Mouse (Mus musculus): Measurements from ENCODE around the gene Ccr6. TPM values are rescaled to one million over a fixed set of nuclear protein-coding genes. Genes with fewer than 3 reads are reported as not detected.

Gene Ccr6
- polyA plus RNA-seq, 1 experiment from 2014 or later: not detected

DNA sequence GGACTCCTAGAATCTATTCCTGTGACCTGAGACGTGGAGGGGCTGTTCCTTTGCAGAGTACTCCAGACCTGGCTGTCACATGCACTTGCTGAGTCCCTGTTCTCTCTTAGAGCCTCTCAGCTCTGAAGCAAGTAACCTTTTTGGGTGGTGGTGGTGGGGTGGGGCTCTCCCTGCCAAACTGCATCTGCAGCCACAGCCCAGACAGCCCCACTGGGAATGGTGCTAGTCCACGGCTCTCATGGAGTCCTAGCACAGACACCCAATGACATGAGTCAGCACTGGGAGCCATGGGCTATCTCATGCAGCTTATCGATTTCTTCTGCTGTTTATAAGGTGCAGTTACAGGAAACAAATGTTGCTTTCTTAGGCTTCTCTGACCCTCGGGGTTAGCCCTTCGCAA lies 61.9 kb downstream of the Ccr6 start:
- Histone ChIP-seq H3K27ac (no peak overlapping the region), H3K27me3 (ENCODE audit: low read depth, poor library complexity, severe bottlenecking) (no peaks in the 10 kb centered on the region), H3K4me1 (no peaks in the 10 kb centered on the region), H3K36me3 (no peaks in the 10 kb centered on the region), H3K4me3 (no peak overlapping the region), H3K9me3 (replicated peaks) (no peaks in the 10 kb centered on the region)
- WGBS: 85% methylated on average over 5 of the region's 5 CpGs
- DNase-seq (ENCODE audit: low spot score): no peak

DNA sequence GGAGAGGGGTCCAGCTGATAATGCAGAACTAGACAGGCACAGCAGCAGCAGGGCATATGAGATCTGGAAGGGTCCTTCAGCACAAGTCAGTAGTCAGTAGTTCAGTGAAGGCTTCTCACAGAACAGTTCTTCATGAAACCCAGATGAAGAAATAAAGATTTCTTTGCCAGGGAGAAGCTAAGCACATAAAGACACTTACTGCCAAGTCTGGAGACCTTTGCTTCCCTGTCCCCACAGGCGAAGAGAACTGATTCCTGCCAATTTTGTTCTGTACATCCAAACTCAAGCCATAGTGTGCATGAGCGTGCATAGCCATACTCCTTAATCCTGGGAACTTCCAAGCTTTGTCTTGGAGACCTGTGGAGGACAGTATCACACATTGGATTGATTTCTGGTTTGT lies 62.4 kb downstream of the Ccr6 start:
- H3K4me1 ChIP-seq: no peaks in the 10 kb centered on the region
- H3K27me3 ChIP-seq (ENCODE audit: low read depth, poor library complexity, severe bottlenecking): no peaks in the 10 kb centered on the region
- WGBS: 94% methylated on average over 2 of the region's 2 CpGs
- H3K27ac ChIP-seq: no peak overlapping the region
- DNase-seq (ENCODE audit: low spot score): no peak
- H3K36me3 ChIP-seq: no peaks in the 10 kb centered on the region
- no peak overlapping the region for H3K4me3 ChIP-seq
- H3K9me3 ChIP-seq (replicated peaks): no peaks in the 10 kb centered on the region

DNA sequence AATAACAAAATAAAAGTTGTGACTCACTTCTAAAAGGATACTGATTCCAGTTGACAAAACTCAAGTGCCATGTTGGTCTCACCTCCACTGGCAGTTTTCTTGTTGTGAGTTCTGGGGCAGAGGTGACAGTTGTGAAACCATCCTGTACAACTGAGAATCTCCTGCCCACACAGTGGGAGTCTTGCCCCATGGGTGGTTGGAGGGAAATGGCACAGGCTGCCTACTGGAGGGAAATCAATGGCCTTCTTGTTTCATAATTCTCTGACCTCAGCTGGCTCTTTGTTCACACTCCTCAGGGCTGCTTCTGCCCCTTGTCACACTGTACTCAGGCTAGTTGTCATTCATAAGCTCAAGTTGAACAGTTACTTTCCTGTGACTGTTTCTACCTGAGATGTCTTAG lies 63.7 kb downstream of the Ccr6 start:
- Histone ChIP-seq H3K4me3 (no peak overlapping the region), H3K9me3 (replicated peaks) (no peaks in the 10 kb centered on the region), H3K27me3 (ENCODE audit: low read depth, poor library complexity, severe bottlenecking) (no peaks in the 10 kb centered on the region), H3K4me1 (no peaks in the 10 kb centered on the region), H3K36me3 (no peaks in the 10 kb centered on the region), H3K27ac (no peak overlapping the region)
- DNase-seq (ENCODE audit: low spot score): no peak

DNA sequence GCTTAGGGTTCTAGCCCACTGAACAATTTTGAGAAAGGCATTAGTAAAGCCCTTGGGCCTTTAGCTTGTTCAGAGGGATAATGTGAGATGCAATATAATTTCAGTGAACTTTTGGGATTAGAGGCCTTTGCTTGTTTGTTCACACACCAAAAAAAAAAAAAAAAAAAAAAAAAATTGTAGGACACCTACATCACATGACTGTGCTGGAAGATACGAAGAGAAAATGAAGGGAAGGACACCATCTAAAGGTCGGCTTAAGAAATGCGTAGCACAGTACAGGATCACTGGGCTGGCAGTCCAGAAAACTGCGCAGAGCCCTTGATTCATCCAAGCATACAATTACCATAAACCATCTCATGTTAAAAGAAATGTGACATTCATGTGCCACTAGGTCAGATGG lies 65.7 kb downstream of the Ccr6 start:
- H3K4me1 ChIP-seq: no peaks in the 10 kb centered on the region
- H3K4me3 ChIP-seq: no peak overlapping the region
- no peak overlapping the region for H3K27ac ChIP-seq
- DNase-seq (ENCODE audit: low spot score): no peak
- 83% methylated on average over 4 of the region's 4 CpGs for WGBS
- no peaks in the 10 kb centered on the region for H3K36me3 ChIP-seq
- no peaks in the 10 kb centered on the region for H3K27me3 ChIP-seq (ENCODE audit: low read depth, poor library complexity, severe bottlenecking)
- no peaks in the 10 kb centered on the region for H3K9me3 ChIP-seq (replicated peaks)

DNA sequence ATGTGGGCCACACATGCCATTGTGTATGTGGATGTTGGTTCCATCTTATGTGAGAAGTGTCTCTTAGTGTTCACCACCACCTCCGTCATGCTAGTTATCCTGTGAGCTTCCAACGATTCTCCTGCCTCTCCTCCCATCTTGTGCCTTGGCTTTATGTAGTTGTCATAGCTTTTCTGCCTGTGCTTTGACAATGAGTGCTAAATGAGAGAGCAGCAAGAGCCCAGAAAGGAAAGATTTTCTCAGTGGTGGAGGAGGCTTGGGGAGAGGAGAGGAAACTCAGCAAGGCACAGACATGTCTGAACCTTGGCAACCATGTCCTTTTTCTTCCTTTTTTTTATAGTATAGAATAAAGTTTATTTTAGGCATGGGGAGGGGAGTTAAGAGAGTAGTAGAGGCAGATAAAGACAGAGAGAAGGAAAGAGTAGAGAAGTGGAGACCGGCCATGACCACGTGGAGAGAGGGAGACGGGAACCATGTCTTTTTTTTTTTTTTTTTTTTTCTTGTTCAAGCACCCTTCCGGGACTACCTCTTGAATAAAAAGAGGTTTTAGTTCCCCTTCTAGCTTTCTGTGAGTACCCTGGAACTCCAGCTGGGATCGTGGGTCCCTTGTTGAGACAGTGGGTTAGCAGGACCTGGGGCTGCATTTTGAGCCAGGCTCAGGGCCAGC lies 67.1 kb downstream of the Ccr6 start:
- no peak for DNase-seq (ENCODE audit: low spot score)
- no peak overlapping the region for H3K27ac ChIP-seq
- H3K27me3 ChIP-seq (ENCODE audit: low read depth, poor library complexity, severe bottlenecking): no peaks in the 10 kb centered on the region
- H3K4me3 ChIP-seq: no peak overlapping the region
- H3K36me3 ChIP-seq: no peaks in the 10 kb centered on the region
- no peaks in the 10 kb centered on the region for H3K4me1 ChIP-seq
- WGBS: 76% methylated on average over 7 of the region's 7 CpGs
- H3K9me3 ChIP-seq (replicated peaks): no peaks in the 10 kb centered on the region

DNA sequence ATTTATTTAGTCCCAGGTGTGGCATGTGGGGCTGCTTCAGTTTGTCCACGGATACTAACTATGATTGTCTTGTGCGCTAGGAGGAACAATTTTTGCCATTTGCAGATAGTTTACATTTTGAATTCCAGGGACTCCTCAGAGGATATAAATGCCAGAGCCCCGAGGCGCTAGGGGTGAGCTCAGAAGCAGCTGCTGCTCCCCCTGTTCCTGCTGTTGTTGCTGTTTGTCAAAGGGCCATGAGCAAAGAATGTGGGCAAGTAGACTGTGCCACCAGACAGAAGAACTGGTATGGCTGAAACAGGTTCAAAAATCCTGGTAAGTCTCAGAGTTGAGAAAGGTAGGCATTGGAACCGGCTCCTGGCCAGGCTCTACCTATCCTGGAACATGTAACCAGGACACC lies 67.8 kb downstream of the Ccr6 start:
- no peak for DNase-seq (ENCODE audit: low spot score)
- H3K9me3 ChIP-seq (replicated peaks): no peaks in the 10 kb centered on the region
- H3K27me3 ChIP-seq (ENCODE audit: low read depth, poor library complexity, severe bottlenecking): no peaks in the 10 kb centered on the region
- H3K27ac ChIP-seq: no peak overlapping the region
- no peaks in the 10 kb centered on the region for H3K4me1 ChIP-seq
- H3K4me3 ChIP-seq: no peak overlapping the region
- H3K36me3 ChIP-seq: no peaks in the 10 kb centered on the region
- WGBS: 76% methylated on average over 5 of the region's 5 CpGs

DNA sequence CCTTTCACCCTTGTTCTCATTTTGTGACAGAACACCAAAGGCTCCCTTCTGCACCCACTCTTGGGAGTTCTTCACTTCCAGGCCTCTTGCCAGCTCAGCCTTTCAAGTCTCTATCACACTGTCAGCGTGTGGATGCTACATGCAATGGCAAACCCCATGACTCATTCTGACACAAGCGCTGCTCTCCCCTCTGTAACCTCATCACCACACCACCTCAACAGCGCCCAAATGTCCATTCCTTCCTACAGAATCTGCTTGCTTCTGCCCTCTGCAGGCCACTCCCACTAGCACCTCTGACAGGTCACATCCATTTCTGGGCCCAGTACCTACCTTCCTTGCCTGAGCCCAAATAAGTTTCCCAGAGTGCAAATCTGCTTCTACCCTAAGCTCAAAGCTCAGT lies 70.0 kb downstream of the Ccr6 start:
- WGBS: 28% methylated on average over 3 of the region's 3 CpGs
- no peaks in the 10 kb centered on the region for H3K36me3 ChIP-seq
- H3K4me3 ChIP-seq: no peak overlapping the region
- H3K4me1 ChIP-seq: no peaks in the 10 kb centered on the region
- DNase-seq (ENCODE audit: low spot score): no peak
- H3K27ac ChIP-seq: no peak overlapping the region
- H3K9me3 ChIP-seq (replicated peaks): no peaks in the 10 kb centered on the region
- no peaks in the 10 kb centered on the region for H3K27me3 ChIP-seq (ENCODE audit: low read depth, poor library complexity, severe bottlenecking)

Other genes starting within 250 kb of the Ccr6 start
- gene Gm49673, start 88.3 kb upstream of the Ccr6 start, polyA plus RNA-seq (2016; fragmentation: Nextera tagmentation; extraction: Ambion mirVana): not detected in 2 replicates
- 24.0 and 27.0 TPM in 2 replicates for gene Rnaset2a, start 87.9 kb upstream of the Ccr6 start, polyA plus RNA-seq (2016; fragmentation: Nextera tagmentation; extraction: Ambion mirVana)
- gene Fgfr1op, start 70.5 kb upstream of the Ccr6 start, polyA plus RNA-seq (2016; fragmentation: Nextera tagmentation; extraction: Ambion mirVana): 54.1 and 55.2 TPM in 2 replicates
- 81.4 and 84.6 TPM in 2 replicates for gene Mpc1, start 46.9 kb downstream of the Ccr6 start, polyA plus RNA-seq (2016; fragmentation: Nextera tagmentation; extraction: Ambion mirVana)
- gene Sft2d1, start 75.1 kb downstream of the Ccr6 start, polyA plus RNA-seq (2016; fragmentation: Nextera tagmentation; extraction: Ambion mirVana): 57.0 and 57.7 TPM in 2 replicates
- gene Prr18, start 101.4 kb downstream of the Ccr6 start, polyA plus RNA-seq (2016; fragmentation: Nextera tagmentation; extraction: Ambion mirVana): 0.29 and 0.31 TPM in 2 replicates
- gene T2, start 119.9 kb downstream of the Ccr6 start, polyA plus RNA-seq (2016; fragmentation: Nextera tagmentation; extraction: Ambion mirVana): 0.75 and 1.1 TPM in 2 replicates
- gene T, start 198.4 kb downstream of the Ccr6 start, polyA plus RNA-seq (2016; fragmentation: Nextera tagmentation; extraction: Ambion mirVana): 0.93 and 1.2 TPM in 2 replicates